Mouse (Mus musculus) urinary bladder, adult 18-20 months (tissue): ENCODE results near the gene Clspn.

Source experiments
- DNase-seq, 2 experiments: peaks; one replicate each; pipeline ENCODE4 v3.0.0; 2022; ENCODE audit warnings: low spot score in 2 of 2, mixed read lengths in 2 of 2

The Clspn gene

DNA sequence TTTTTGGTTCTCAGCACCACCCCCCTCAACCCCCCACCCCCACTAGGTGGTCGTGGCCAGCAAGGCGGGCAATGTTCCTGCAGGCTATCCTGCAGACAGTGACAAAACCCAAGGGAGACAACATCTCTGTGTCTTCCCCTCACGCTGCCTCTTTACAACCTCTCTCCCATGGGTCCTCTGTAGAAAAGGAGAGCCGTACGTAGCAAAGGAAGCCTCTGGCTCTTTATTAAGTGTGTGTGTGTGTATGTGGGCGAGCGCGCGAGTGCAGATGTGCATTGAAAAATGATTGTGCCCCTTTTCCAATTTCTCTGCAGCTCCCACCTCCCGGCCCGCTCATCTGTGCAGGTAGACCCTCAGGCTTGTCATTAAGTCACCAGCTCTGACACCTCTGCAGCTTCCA lies 79.6 kb downstream of the Clspn start:
- DNase-seq = no peak

GRCm38 (mm10) chr4:126637446-126637845 lies 80.7 kb downstream of the Clspn start:
- DNase-seq = no peak

GRCm38 (mm10) chr4:126639339-126639738 lies 82.6 kb downstream of the Clspn start:
- no peak for DNase-seq

GRCm38 (mm10) chr4:126641901-126642300 lies 85.2 kb downstream of the Clspn start:
- no peak for DNase-seq
